Mouse (Mus musculus): Measurements from ENCODE around the gene C1qa.

The C1qa gene

DNA sequence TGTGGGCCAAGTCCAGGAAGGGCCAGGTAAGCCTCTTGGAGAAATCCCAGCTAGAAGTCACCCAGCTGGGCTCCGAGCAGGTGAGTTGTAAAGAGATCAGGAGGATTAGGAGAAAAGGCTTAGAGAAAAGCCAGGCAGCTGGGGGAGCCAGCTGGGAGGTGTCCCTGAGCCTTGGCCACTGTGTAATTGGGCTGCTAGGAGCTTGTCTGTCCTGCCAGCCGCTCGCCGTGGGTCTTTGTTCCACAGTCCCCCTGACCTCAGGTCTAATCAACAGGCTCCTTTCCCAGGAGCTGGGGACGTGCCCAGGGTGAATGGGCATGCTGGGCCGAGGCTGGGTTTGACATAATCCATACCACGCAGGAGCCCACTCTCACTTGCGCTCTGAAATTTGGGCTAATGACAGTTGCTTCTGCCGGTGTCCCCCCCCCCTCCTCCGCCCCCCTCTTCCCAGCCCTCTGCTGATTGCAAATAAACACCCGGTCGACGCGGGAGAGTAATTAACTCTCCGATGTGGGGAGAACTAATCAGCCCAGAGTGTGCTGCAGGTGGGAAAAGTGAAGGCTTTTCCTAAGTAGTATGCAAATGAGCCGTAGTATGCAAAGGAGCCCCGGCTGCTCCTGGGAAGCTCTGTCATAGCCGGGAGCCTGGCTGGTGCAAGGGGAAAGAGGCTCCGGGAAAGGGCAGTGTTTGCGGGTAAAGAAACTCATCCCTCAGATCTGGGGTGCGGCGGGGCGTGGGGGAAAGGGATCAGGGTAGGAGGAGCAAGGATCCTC lies 6.3 kb upstream of the C1qa start:
- no peak for DNase-seq (ENCODE audit: low spot score in 2 of 2)

GRCm38 (mm10) chr4:136899154-136899553 lies 551 bp upstream of the C1qa start:
- no peak for DNase-seq (ENCODE audit: low spot score in 2 of 2)

GRCm38 (mm10) chr4:136898084-136898598 lies 462 bp downstream of the C1qa start:
- DNase-seq (ENCODE audit: low spot score in 2 of 2): no peak

DNA sequence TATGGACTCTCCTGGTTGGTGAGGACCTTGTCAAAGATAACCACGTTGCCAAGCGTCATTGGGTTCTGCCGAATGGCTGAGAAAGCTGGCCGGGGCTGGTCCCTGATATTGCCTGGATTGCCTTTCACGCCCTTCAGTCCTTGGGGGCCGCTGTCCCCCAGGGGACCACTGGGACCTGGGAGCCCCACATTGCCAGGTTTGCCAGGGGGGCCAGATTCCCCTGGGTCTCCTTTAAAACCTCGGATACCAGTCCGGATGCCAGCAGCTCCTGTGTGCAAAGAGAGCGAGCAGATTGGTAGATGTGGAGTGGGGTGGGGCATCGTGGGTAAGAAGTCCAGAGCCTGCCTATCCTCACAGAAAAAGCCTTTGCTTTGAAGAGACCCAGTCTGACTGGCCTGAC lies 2.1 kb downstream of the C1qa start:
- no peak for DNase-seq (ENCODE audit: low spot score in 2 of 2)

- DNase-seq (ENCODE audit: low spot score in 2 of 2): no peak
Observed at GRCm38 (mm10) chr4:136895861-136896260, 2.7 kb downstream of the C1qa start.

- DNase-seq (ENCODE audit: low spot score in 2 of 2): no peak
Observed at GRCm38 (mm10) chr4:136894821-136895220, 3.8 kb downstream of the C1qa start.

GRCm38 (mm10) chr4:136893691-136894543 lies 4.7 kb downstream of the C1qa start:
- DNase-seq (ENCODE audit: low spot score in 2 of 2): peak in 1 of 2 experiments; percentile 20

DNA sequence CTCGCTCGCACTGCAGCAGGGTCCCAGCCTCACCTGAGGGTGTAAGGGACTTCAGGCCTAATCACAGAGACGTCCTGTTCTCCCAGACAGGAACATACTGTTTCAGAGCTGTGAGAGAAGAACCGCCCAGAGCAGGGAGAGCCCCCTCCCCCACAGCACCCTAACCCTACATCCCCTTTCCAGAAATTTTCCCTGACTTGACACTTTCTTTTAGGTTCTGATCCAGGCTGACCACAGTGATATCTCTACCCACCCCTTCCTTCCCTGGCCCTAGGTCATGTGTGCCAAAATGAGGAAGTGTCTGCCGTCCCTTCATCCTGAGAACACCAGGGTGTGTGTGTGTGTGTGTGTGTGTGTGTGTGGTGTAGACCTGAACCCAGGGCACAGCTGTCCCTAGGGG lies 5.8 kb downstream of the C1qa start, which contains the start of gene C1qc:
TSS of gene C1qc (minus strand) at position 255 of the 400 bp plus-strand sequence.
- DNase-seq (ENCODE audit: low spot score in 2 of 2): no peak

DNA sequence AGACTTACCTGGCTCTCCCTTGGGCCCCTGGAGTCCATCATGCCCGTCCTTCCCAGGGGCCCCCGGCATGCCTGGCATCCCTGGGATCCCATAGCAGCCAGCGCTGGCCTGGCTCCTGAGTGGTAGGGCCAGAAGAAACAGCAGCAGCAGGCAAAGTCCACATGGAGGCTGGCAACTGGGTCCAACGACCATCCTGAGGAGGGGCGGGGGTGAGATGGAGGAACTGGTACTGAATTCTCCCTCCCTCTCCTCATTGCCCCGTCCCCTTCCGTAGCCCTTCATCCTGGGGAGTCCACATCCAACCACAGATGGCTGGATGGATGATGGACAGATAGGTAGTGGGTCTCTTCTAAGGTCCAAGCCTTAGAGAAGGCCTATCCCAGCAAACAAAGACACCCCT lies 6.2 kb downstream of the C1qa start:
- DNase-seq (ENCODE audit: low spot score in 2 of 2): no peak

DNA sequence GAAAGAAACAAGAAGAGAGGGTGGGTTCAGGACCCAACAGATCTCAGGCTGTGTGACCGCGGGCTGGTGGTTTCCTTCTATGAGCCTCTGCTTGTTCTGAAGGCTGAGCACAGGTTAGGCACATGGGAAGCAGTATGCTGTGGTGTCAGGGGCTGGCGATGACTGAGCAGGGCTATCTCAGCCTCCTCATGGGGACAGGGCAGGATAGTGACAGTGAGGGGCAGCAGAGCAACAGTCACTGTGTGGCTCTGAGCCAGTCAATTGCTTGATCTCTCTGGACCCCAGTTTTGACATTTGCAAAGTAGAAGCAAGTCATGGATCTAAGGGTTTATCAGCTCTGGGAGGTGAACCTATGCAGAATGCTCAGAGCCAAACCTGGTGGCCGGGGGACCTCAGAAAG lies 7.5 kb downstream of the C1qa start:
- no peak for DNase-seq (ENCODE audit: low spot score in 2 of 2)

DNA sequence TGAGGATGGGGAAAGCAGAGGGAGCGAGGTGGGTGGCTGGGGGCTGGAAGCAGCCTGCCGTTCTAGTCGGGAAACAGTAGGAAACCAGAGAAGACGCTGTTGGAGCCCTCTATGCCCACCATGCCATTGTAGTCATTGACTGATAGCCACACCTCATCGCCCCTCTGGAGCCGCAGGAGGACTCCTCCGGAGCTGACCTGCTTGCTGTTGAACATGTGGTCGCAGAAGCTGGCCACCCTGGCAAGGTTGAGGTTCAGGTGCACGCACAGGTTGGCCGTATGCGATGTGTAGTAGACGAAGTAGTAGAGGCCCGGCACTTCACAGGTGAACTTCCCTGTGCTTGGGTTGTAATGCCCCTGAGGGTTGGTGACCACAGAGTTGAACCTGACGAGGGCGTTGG lies 8.6 kb downstream of the C1qa start:
- no peak for DNase-seq (ENCODE audit: low spot score in 2 of 2)

- DNase-seq (ENCODE audit: low spot score in 2 of 2): no peak
Observed at GRCm38 (mm10) chr4:136887714-136888113, 10.9 kb downstream of the C1qa start.

- DNase-seq (ENCODE audit: low spot score in 2 of 2): no peak
Observed at GRCm38 (mm10) chr4:136886101-136886500, 12.5 kb downstream of the C1qa start, which contains the start of gene C1qb. C1qb (minus strand) TSS chr4:136886187.

GRCm38 (mm10) chr4:136878601-136879000 lies 20.0 kb downstream of the C1qa start:
- DNase-seq (ENCODE audit: low spot score in 2 of 2): no peak

GRCm38 (mm10) chr4:136878171-136878570 lies 20.4 kb downstream of the C1qa start:
- no peak for DNase-seq (ENCODE audit: low spot score in 2 of 2)

GRCm38 (mm10) chr4:136876971-136877370 lies 21.6 kb downstream of the C1qa start:
- DNase-seq (ENCODE audit: low spot score in 2 of 2): peak in 1 of 2 experiments; percentile 50

DNA sequence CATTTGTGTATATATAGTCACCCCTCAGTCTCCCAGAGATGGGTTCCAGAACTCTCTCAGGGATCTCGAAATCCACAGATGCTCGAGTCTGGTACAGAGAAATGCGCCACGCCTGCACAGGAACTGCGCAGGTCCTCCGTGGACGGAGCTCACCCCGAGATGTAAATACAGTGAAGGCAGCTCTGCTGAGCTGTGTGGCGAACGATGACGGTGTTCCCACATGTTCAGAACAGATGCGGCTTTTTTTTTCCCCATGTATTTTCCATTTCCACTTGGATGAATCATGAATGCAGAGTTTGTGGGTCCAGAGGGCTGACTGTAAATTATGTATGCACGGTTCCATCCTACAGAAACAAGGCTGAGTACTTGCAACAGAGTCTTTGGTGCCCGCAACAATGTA lies 23.6 kb downstream of the C1qa start:
- DNase-seq (ENCODE audit: low spot score in 2 of 2): no peak

GRCm38 (mm10) chr4:136868371-136868770 lies 30.2 kb downstream of the C1qa start:
- no peak for DNase-seq (ENCODE audit: low spot score in 2 of 2)

DNA sequence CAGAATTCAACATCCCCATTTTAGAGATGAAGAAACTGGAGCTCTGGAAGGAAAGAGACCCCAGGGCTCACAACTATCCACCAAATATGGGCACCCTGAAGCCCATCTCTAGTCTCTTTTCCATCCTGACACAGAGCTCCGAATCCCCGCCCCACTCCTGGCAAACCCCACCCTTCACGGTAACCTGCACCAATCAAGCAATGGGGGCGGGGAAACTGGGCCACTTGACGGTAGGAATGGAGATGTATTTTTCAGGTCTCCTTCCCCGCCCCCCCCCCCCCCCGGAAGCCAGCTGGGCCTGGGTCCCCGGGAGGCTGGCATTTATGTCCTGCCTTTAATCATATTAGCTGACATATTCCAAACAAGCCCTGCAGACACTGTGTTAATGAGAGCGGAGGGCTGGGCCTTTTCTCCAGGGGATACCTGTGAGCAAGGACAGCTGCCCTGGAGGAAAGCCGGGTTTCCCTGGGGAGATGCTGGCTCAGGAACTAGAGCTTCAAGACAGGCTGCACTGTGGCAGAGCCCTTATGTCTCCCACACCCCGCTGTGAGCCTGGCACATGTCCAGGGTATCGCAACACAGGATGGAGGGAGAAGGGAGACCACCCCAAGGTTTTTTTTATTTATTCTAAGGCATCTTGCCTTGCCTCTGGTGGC lies 30.8 kb downstream of the C1qa start:
- DNase-seq (ENCODE audit: low spot score in 2 of 2): no peak

DNA sequence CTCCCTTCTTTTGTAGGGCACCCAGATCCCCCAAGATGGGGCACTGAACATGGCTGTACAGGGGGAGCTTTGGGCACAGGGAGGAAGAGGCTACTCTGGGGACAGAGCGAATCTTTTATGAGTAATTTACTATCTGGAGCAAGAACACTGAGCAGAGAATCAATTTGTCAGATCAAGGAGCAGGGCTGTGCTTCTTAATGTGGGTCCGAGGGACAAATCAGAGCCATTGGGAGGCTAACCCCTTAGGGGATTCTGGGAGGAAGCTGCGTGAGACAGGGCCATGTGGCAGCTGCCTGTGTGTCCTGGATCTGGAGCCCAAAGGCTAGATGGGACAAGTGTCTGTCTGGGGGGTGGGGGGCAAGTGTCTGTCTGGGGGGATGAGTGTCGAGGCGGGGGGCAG lies 33.1 kb downstream of the C1qa start:
- no peak for DNase-seq (ENCODE audit: low spot score in 2 of 2)

DNA sequence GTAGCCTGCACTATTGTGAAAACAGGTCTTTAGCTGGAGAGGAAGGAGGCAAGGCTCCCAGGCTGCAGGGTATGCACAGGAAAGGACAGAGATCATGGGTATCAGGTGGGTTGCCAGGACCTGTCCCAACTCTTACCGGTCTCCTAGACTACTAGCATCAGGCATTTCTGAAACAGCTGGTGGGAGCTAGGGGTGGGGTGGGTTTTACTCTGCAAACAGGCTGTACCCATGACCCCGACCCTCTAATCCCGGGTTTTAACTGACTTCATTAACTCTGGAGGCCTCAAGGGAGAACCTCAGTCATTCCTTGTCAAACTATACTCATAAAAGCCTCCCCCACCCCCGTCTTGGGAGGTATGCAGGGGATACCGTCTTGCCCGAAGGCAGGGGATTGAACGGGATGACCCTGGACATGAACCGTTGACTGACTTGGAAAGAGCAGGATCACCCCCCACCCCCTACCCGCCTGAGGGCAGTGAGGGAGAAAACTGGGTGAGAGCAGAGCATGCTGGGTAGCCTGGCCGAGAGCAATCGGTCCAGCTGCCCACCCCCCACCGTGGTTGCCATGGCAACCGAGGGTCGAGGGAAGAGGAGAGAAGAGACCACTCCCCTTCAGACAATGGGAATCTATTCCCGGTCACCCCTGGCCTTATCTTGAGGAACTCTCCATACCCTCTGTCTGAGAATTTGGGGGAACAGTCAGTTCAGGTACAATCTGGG lies 33.7 kb downstream of the C1qa start:
- DNase-seq (ENCODE audit: low spot score in 2 of 2): no peak

Data from urinary bladder, adult 18-20 months (tissue).